Mouse (Mus musculus) naive thymus-derived CD4-positive, alpha-beta T cell, adult 2 months (primary cell): ENCODE results near the gene Mastl.

Source experiments
- DNase-seq: peaks from one replicate; pipeline ENCODE4 v3.0.0-alpha.2; 2011; ENCODE audit warnings: low read depth

The Mastl gene

DNA sequence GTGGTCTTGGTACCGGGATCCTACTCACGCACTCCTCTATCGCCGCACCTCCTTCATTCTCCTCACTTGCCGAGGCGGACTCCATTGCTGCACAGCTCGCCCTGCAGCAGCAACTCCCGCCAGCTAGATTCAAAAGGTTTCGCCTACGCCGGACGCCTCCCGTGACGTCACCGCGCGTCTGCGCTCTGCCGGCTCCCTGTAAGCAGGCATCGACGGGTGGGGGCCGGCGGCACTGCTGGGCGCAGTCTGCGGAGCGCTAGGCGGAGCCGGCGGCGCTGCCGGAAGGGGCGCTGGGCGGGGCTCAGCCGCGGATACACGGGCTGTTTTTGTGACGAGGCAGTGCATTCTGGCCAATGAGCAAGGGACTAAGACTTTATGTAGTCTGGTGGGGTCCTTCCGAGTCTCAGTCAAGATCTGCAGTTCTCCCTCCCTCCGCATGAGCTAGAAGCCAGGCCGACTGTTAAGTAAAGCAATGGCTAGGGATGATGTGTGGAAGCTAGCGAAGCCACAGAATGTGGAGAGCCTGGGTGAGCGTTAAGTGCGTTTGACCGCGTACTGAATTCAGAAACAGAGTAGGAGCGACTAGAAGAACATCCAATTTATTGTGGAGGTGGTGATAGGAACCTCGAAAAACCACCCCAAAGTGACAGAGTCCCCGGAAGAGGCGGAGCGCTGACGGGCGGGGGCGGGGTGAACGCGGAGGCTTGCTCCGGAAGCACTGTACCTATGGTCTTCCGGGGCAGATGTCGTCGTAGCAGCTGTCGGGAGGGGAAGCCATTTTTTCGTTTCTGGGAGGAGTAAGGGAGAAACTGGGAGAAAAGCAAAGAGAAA is at the start of gene Mastl, which contains the start of gene Yme1l1:
TSS of gene Mastl (minus strand) at position 248 of the 831 bp plus-strand sequence.
TSS of gene Yme1l1 (plus strand) at position 593 of the 831 bp plus-strand sequence.
- peak; percentile 99 for DNase-seq

- no peak for DNase-seq
Observed at GRCm38 (mm10) chr2:23202900-23203670, 47.3 kb upstream of the Mastl start.

DNA sequence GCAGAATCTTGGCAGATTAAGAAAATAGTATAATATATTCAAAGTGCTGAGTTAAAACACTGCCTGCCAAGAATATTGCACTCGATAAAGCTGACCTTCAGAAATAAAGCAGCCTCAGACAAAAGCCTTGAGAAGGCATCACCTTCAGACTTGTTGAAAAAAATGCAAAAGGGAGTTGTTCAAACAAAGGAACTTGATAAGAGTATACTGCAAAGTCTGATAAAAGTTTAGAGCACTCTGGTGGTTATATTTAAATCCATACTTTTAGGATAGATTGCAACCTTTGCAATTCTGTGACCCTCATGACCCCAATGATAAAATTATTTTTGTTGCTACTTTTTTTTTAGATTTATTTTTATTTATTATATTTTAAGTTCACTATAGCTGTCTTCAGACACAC is 45.2 kb upstream of the Mastl start:
- DNase-seq = no peak

DNA sequence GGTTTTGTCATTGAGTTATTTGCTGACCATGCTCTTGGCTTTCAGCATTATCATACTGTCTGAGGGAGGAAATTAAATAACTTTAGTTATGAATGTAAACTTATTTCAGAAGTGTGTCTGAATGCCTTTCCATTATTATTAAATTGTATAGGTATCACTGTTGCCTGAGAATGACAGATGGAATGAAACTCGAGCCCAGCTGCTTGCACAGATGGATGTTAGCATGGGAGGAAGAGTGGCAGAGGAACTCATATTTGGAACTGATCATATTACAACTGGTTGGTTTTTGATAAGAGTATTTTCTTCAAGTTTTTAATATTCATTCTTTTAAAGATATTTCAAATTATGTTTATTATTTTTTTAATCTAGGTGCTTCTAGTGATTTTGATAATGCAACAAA is 38.5 kb upstream of the Mastl start:
- no peak for DNase-seq

GRCm38 (mm10) chr2:23172305-23172704 is 16.5 kb upstream of the Mastl start:
- DNase-seq = peak; percentile 15

DNA sequence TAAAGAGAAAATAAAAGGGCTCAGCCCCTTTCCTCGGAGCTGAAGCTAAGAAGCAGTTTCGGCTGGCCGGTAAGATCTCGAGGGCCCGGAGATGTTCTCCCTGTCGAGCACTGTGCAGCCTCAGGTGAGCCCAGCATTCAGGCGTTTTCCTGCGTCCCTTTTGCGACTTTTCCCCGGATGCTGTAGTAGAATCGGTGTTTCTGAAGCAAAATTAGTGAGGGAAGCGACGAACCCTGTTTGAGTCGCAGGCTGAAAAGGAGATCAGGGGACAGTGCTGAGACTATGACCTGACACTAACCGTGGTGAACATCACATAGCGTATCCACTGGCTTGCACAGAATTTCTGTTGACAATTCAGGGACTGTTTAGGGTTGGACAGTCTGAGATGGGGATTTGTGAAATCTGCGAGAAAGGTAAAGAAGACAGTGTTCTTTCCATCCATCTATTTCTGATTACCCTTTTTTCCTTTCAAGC is 821 bp upstream of the Mastl start:
- DNase-seq = no peak

DNA sequence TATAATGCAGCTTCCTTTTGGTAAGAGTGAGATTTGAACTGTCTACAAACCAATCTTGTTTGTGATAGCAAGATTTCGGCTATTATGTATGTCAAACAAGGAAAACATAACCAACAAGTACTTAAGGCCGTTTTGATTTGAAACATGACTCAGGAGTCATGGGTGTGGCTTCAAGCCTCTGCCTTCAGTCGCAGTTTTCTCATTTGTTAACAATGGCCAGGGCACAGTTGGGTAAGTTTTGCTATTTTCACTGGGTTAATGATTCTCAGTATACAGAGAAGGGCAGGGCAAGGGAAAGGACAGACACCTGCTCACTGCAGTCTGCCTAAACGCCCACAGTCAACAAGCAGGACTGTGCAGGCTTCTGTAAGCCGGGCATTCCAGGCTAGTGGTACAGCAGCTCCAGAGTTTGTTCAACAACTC is 614 bp downstream of the Mastl start:
- no peak for DNase-seq

DNA sequence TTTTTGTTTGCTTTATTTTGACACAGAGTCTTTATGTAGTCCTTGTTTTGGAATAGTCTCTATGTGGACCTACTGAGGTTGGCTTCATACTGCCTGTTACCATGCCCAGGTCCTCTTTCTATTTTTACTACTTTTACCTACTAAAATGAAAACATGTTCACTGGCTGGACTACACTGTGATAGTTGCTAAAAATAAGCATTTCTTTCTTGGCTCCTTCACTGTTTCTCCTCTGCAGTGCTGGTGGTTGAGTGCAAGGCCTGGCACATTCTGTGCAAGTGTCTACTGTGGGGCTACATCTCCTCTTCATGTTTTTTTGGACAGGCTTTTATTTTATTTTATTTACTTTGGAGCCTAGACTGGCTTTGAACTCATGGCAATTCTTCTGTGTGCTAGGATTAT is 36.3 kb downstream of the Mastl start:
- DNase-seq = no peak

GRCm38 (mm10) chr2:23102266-23102665 is 53.6 kb downstream of the Mastl start:
- DNase-seq = no peak

- no peak for DNase-seq
Observed at GRCm38 (mm10) chr2:23097028-23097427, 58.8 kb downstream of the Mastl start.

DNA sequence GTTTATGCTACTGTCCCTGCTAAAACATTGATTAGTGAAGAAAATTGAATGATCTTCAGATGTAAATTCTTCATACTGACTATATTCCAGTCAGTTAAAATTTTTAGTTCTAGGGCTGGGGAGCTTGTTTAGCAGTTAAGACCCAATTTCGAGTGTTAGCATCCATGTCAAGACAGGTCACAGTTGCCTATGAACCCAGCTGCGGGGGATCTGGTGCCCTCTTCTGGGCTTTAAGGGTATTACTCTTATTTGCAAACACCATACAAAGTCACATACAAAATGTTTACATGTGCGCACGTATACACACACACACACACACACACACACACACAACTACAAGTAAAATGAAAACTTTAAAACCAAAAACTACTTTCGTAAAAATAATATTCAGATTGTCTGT is 63.6 kb downstream of the Mastl start:
- peak; percentile 80 for DNase-seq

DNA sequence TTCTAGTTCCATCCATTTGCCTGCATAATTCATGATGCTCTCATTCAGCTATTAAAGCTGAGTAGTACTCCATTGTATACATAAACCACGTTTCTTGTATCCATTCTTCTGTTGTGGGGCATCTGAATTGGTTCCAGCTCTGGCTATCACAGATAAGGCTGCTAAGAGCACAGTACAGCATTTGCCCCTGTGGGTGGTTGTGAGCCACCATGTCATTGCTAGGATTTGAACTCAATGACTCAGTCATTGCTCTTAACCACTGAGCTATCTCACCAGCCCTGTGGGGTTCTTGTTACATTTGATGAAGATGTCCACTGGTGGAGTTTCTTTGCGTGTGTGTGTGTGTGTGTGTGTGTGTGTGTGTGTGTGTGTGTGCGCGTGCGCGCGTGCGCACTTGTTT is 71.3 kb downstream of the Mastl start:
- DNase-seq = no peak

GRCm38 (mm10) chr2:23078588-23078987 is 77.2 kb downstream of the Mastl start:
- DNase-seq = no peak

DNA sequence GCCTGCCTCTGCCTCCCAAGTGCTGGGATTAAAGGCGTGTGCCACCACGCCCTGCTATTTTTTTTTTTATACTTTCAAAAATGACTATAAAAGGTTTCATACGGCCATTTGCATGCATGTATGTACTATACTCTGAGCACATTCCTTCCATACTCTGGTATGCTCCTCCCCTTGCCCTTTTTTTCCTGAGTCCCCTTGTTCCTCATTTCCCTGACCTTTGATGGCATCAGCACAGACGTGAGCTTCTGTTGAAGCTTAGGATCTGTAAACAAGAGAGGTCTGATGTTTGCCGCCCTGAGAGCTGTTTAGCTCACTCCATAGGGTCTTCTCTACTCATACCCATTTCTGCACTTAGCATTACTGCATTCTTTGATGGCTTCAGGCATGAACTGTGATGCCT is 78.1 kb downstream of the Mastl start:
- DNase-seq = no peak

GRCm38 (mm10) chr2:23076783-23077182 is 79.0 kb downstream of the Mastl start:
- no peak for DNase-seq

- no peak for DNase-seq
Observed at GRCm38 (mm10) chr2:23075846-23076245, 80.0 kb downstream of the Mastl start.

DNA sequence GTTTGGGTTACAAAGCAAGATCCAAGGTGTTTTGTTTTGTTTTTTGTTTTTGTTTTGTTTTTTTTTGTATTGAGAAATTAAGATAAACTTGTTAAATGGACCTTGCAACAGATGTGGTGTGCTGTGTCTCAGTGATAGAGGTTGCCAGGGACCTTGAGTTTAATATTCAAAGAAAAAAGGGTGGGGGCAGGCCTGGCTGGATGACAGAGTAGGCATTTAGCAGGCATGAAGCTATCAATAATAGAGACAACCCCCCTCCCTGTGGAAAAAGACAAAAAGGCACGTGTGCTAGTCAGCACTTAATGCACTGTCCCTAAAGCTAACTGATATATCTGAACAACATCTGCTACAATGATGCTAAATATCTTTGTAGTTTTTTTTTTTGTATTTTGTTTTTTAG is 84.4 kb downstream of the Mastl start:
- DNase-seq = no peak

GRCm38 (mm10) chr2:23070491-23070890 is 85.3 kb downstream of the Mastl start:
- no peak for DNase-seq

DNA sequence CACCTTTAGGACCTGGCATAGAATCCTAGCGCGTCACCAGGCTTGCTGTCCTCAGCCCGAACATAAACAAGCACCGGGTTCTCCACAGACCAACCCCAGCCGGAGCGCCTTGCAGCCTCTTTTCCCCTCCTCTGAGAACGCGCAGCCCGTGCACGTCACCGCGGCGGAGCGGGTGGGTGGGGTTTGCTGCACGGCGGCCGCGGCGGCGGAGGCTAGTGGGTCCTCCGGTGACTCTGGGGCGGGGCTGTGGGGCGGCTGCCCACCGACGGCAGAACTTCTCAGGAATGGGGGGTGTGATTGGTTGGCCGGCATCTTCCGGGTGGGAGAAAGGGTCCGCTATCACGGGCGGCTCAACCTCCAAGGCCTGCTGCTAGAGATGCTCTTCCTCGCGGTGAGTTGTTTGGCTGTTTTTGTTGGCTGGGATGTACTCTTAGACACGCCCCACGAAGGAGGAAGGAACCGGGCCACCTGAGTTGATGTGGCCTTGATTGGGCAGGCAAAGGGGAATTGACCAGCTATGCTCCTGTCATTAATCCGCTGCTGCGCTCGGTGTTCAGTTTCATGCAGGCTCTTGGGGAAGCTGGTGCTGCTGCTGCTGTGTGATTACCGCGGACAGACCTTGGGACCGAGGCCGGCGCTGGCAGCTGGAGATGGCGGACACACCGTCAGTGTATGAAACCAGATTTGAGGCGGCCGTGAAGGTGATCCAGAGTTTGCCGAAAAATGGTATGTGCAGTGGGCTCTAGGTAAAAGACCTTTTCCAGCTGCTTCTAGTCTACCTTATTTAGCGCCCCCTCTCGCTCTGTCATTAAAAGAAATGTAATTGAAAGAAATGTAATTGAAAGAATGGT is 86.7 kb downstream of the Mastl start:
- peak; percentile 94 for DNase-seq

- no peak for DNase-seq
Observed at GRCm38 (mm10) chr2:23068370-23068737, 87.5 kb downstream of the Mastl start.

DNA sequence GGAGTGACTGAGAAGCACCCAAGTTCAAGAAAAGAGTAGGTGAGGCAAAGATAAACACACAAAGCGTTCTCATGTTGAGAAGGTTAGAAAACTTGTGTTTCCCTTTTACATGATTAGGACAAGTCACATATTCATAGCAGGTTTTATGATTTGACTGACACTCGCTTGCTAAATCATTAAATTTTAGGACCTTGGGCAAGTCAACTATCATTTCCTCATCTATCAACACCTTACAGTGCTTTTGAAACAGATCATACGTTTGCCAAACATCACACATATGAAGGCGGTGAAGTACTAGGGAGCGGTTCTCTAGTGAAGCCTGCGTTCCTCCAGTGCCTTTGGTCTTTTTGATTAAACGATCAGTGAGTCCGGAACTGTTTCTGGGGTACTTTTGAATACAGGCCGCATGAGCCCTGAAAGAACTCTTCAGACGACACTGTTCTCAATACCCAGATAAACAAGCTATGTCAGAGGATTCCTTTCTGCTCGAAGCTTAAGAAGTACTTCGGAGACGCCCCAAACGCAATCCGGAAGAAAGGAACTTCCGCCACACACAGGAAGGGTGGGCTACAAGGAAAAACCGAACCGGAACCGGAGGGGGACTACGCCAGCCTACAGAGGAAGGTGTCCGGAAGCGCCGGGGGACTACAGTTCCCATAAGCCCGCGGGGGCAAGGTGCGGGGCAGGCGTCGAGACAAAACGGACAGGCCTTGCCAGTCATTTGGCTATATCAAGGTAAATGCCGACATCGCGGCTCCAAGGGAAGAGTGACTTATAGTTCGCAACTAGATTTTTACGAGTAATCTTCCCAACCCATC is 88.1 kb downstream of the Mastl start, which contains the start of gene Acbd5:
TSS of gene Acbd5 (plus strand) at position 616 of the 818 bp plus-strand sequence.
- peak; percentile 97 for DNase-seq
